Mouse (Mus musculus): ENCODE measurements around the gene Ppp1r12b.

- TF ChIP-seq CTCF (IDR thresholded peaks at IDR 0.05; ENCODE audit: low read depth) = no peak
- TF ChIP-seq EP300 (optimal IDR thresholded peaks at IDR 0.05) = no peak
Measured at GRCm38 (mm10) chr1:134749889-134750288, 205.9 kb downstream of the Ppp1r12b start.
